Mouse (Mus musculus): ENCODE data around the gene Dock6. TPM values are rescaled to one million over a fixed set of nuclear protein-coding genes. Genes with fewer than 3 reads are reported as not detected.

Dock6 gene
- total RNA-seq, 2 experiments from 2014 or later, result 63.0 to 66.5 TPM

DNA sequence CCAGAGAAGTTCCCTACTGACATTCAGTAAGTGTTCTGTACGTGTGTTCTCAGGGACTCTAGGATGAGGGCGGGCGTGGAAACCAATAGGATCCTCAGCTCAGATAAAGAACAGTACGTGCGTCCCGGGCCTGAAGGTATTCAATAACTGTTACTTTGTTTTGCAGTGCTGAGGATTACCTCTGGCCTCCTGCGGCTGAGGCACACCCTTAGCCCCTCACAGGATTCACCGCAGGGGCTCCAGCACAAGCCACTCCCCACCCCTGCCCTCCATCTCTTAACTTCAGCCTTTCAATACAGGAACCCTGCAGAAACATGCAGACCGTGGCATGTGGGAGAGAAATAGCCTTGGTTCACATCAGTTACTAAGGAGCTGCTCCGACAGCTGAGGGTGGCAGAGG lies 4.5 kb downstream of the Dock6 start:
- intact Hi-C loops (cut with DNase I), result no loop called here
- no peak for DNase-seq

DNA sequence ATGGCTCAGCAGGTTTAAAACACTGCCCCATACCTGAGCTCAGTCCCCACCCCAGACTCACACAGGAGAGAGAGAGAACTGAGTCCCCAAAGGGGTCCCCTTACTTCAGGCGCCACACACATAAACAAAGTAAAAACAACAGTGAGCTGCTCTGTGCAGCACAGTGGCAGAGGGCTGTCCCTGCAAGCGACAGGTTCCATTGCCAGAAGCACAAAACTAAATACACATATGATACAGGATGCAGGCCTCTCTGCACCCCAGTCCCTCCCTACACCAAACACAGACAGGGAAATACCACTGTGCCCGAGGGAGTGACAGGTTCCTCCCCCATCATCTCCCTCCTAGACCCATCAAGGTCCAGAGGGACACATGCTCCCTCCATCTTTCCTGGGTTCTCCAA lies 5.0 kb downstream of the Dock6 start:
- no peak for DNase-seq
- intact Hi-C loops (cut with DNase I), result no loop called here

DNA sequence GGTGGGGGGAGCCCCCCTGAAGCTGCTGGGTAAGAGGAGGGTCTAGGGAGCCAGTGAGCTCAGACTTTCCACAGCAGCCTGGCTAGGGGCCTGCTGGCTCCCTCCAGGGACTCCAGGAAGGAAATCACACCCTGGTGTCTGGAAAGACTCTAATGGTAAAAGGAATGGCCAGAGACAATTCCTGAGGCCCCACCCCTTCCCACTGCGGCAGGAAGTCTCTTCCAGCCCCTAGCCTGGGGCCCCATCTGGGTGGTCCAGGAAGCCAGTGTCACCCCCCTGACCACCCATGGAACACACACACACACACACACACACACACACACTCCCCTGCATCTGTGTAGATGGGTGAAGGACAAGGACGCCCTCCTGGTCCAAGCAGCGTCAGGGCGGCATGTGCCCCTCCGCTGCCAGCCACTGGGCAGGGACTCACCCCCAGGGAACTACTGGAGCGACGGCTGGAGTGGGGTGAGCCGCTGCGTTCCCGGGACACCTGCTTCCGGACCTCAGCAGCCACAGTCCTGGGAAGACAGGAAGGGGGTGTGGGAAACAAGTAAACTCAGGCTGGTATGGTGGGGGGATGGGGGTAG lies 5.6 kb downstream of the Dock6 start:
- intact Hi-C loops (cut with DNase I), result no loop called here
- peak; percentile 86 for DNase-seq

DNA sequence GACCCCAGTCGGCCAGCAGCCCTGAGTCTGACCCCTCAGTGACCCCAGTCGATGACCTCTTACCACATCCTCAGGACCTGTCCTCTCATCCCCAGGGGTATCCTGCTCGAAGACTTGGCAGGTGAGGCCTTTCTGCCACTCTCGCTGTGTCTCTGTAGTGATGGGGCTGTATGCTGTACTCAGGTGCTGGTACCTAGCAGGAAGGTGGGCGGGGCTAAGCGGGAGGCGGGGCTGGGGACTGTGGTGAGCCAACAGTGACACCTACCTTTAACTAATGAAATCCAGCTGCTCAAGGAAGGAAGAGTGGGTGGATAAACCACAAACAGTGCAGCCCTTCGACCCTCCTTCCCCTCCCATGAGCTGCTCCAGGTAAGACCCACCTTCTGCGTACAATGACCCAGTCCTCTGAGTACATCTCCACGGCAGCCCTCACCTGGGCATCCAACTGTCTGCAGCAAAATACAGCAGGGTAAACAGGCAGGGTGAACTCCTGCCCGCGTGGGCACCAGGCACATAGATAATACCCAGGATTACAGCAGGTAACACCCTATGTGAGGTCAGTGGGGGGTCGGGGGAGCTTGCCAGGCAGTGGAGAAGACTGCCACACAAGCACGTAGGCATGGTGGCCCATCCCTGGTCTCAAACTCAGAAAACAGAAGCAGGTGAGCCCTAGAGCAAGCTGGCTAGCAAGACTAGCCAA lies 6.9 kb downstream of the Dock6 start:
- DNase-seq, result no peak
- intact Hi-C loops (cut with DNase I), result no loop called here

GRCm38 (mm10) chr9:21843086-21843485 lies 9.3 kb downstream of the Dock6 start:
- intact Hi-C loops (cut with DNase I), result no loop called here
- no peak for DNase-seq

GRCm38 (mm10) chr9:21842391-21842790 lies 10.0 kb downstream of the Dock6 start:
- peak; percentile 74 to 75 for DNase-seq
- intact Hi-C loops (cut with DNase I), result no loop called here

DNA sequence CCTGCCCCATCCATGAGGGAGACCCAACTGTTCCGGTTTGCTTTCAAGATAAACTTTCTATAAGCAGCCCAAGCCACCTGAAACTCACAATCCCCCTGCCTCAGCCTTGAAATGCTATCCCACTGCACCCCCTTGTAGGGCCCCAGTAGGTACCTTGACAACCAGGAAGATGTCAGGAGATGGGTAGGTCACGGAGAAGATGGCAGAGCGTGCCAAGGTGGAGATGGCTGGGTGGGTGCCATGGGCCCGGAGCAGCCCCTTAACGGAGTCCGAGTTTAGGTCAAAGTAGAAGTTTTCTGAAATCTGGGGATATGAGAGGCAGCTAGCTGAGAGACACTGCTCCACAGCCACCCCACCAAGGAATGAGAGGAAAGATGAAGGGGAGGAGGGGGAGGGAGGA lies 11.1 kb downstream of the Dock6 start:
- intact Hi-C loops (cut with DNase I), result no loop called here
- no peak for DNase-seq

GRCm38 (mm10) chr9:21840115-21840787 lies 12.2 kb downstream of the Dock6 start:
- intact Hi-C loops (cut with DNase I), result loop anchor here (1.0 kb wide), 1 partner anchor 31 kb away; no protein-coding TSS in a partner anchor
- peak in 1 of 2 experiments; percentile 55 for DNase-seq

GRCm38 (mm10) chr9:21837690-21838089 lies 14.7 kb downstream of the Dock6 start:
- intact Hi-C loops (cut with DNase I), result no loop called here
- no peak for DNase-seq

DNA sequence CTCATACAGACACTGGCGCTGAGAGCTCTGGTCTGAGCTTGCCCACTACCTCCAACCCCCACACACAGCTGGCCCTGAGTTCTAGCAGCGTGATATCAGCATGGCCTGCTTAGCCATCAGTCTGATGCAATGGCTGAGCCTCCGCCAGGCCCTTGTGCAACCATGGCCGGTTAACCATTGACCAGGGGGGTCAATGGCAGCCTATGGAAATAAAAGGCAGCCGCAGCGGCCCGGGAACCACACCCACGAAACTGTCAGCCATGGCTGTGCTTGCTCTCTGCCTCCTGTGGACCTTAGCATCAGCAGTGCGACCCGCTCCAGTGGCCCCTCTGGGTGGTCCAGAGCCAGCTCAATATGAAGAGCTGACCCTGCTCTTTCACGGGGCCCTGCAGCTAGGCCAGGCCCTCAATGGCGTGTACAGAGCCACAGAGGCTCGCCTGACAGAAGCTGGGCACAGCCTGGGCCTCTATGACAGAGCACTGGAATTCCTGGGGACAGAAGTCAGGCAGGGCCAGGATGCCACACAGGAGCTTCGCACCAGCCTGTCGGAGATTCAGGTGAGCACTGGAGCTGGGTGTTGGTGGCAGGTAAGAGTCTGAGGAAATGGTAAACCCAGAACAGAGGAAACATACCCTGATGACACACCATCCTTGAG lies 17.1 kb downstream of the Dock6 start, which contains the start of gene Angptl8:
TSS of gene Angptl8 (plus strand) at position 253 of the 655 bp plus-strand sequence.
- peak in 1 of 2 experiments; percentile 34 for DNase-seq
- intact Hi-C loops (cut with DNase I), result no loop called here

DNA sequence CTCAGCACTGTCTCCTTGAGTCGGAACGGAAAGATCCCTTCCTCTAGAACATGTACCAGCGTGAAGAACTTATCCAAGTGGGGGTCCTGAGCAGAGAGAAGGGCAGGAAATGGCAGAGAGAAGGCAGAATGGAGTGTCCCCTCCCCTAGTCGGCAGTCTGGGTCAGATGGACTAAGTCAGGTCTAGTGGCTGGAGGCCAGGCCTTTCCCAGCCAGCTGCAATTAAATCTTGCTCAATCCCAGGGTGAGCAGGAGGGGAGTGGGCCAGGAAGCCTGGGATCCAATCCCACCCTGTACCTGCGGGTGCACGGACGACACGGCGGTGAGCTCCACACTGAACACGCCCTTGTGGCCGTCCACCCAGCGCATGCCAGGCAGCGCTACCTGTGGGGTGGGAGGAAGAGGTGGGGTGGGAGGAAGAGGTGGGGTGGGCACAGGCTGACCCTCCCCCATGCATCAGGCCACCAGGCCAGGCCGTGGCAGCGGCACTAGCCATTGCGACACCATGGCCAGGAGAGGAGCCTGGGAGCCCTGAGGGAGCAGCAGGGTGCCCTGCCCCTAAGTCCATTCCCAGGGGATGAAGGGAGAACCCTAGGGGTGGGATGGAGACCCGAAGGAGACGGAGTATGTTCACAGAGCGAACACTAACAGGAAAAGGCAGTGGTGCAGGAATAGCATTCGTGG lies 20.7 kb downstream of the Dock6 start:
- no peak for DNase-seq
- intact Hi-C loops (cut with DNase I), result no loop called here

DNA sequence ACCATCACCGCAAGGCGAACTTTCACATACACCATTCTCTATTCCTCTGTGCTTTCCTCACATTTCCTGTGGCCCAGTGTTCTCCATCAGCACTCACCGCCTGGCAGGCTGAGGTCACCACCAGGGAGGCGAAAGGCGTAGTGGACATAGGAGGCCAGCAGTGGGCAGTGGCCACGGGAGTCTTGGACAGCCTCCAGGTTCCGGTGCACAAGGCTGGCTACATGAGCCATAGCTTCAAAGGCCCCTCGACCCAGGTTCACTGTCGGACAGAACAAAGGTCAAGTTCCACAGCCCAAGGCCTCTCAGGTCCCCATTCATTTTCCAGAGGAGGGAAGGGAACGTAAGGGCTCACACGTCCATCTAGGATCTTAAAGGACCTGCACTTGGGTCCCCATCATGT lies 21.5 kb downstream of the Dock6 start:
- DNase-seq, result no peak

GRCm38 (mm10) chr9:21830461-21830850 lies 22.0 kb downstream of the Dock6 start:
- intact Hi-C loops (cut with DNase I), result no loop called here
- no peak for DNase-seq

More for the DNA sequence above, 21.5 kb downstream of the Dock6 start:
- intact Hi-C loops (cut with DNase I), result no loop called here

- intact Hi-C loops (cut with DNase I), result no loop called here
- no peak for DNase-seq
Measured at GRCm38 (mm10) chr9:21829834-21830460, 22.5 kb downstream of the Dock6 start.

- DNase-seq, result no peak
- intact Hi-C loops (cut with DNase I), result no loop called here
Measured at GRCm38 (mm10) chr9:21824366-21824765, 28.1 kb downstream of the Dock6 start.

GRCm38 (mm10) chr9:21823957-21824356 lies 28.5 kb downstream of the Dock6 start:
- intact Hi-C loops (cut with DNase I), result no loop called here

GRCm38 (mm10) chr9:21822686-21823085 lies 29.7 kb downstream of the Dock6 start:
- no peak for DNase-seq
- intact Hi-C loops (cut with DNase I), result no loop called here

More at GRCm38 (mm10) chr9:21823957-21824356, 28.5 kb downstream of the Dock6 start:
- no peak for DNase-seq

GRCm38 (mm10) chr9:21820183-21820582 lies 32.3 kb downstream of the Dock6 start:
- DNase-seq, result no peak
- intact Hi-C loops (cut with DNase I), result no loop called here

DNA sequence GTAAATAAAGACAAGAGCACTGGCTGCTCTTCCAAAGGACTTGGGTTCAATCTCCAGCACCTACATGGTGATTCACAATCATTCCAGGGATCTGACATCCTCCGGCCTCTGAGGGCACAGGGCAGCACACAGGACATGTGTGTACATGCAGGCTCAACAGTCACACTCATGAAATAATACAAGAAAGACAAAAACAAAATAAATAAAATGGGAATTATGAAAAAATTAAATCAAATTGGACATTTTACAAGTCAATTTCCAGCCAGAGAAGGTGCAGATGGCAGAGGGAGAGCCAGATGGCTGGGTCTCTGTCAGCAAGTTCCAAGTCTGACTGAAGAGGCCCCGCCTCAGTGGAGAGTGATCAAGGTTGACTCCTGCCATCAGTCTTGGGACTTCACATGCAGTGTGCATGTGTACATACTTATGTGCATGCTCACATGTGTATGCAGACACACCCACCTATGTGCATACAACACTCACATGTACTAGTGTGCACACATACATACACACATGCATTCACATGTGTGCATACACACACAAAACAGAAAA lies 33.2 kb downstream of the Dock6 start:
- DNase-seq, result no peak
- intact Hi-C loops (cut with DNase I), result no loop called here

GRCm38 (mm10) chr9:21818561-21818960 lies 33.9 kb downstream of the Dock6 start:
- intact Hi-C loops (cut with DNase I), result no loop called here
- no peak for DNase-seq
